Mouse (Mus musculus) left cerebral cortex, adult 8-10 months (tissue): ENCODE results near the gene Dnajb13. TPM values are rescaled to one million over a fixed set of nuclear protein-coding genes. Genes with fewer than 3 reads are reported as not detected.
A peak's percentile ranks its signal among the peaks of the same experiment; 100 is the strongest.

ENCODE experiments used
- DNase-seq, 2 experiments: peaks; one replicate each; pipeline ENCODE4 v3.0.0; 2022; ENCODE audit warnings: low spot score in 2 of 2
- total RNA-seq, 4 experiments: library from RNA; stranded (reverse); gene quantifications; 2 replicates each; pipeline ENCODE4 v1.2.4; 2022

Gene Dnajb13
- total RNA-seq, 4 experiments from 2014 or later = 0.48 to 1.1 (median 0.79) TPM

- DNase-seq = no peak
Measured at GRCm38 (mm10) chr7:100508670-100509069, 6.1 kb downstream of the Dnajb13 start.

- DNase-seq = no peak
Measured at GRCm38 (mm10) chr7:100506494-100506893, 8.3 kb downstream of the Dnajb13 start.

- DNase-seq = no peak
Measured at GRCm38 (mm10) chr7:100504740-100505487, 9.8 kb downstream of the Dnajb13 start.

GRCm38 (mm10) chr7:100503076-100503475 lies 11.7 kb downstream of the Dnajb13 start:
- no peak for DNase-seq

GRCm38 (mm10) chr7:100502374-100502922 lies 12.3 kb downstream of the Dnajb13 start:
- DNase-seq = no peak

GRCm38 (mm10) chr7:100501844-100502373 lies 12.9 kb downstream of the Dnajb13 start:
- DNase-seq = no peak

GRCm38 (mm10) chr7:100501027-100501843 lies 13.5 kb downstream of the Dnajb13 start:
- DNase-seq = no peak

GRCm38 (mm10) chr7:100500276-100500977 lies 14.3 kb downstream of the Dnajb13 start:
- no peak for DNase-seq

GRCm38 (mm10) chr7:100499465-100499864 lies 15.3 kb downstream of the Dnajb13 start:
- DNase-seq = no peak

- no peak for DNase-seq
Measured at GRCm38 (mm10) chr7:100497982-100498381, 16.8 kb downstream of the Dnajb13 start.

- no peak for DNase-seq
Measured at GRCm38 (mm10) chr7:100497402-100497801, 17.4 kb downstream of the Dnajb13 start.

GRCm38 (mm10) chr7:100496791-100497190 lies 18.0 kb downstream of the Dnajb13 start:
- no peak for DNase-seq

GRCm38 (mm10) chr7:100496371-100496770 lies 18.4 kb downstream of the Dnajb13 start:
- no peak for DNase-seq

- peak in 1 of 2 experiments; percentile 70 for DNase-seq
Measured at GRCm38 (mm10) chr7:100495581-100496251, 19.0 kb downstream of the Dnajb13 start.

GRCm38 (mm10) chr7:100495042-100495441 lies 19.7 kb downstream of the Dnajb13 start:
- DNase-seq = no peak

GRCm38 (mm10) chr7:100494415-100494831 lies 20.3 kb downstream of the Dnajb13 start:
- DNase-seq = no peak

- no peak for DNase-seq
Measured at GRCm38 (mm10) chr7:100493484-100494414, 21.0 kb downstream of the Dnajb13 start.

GRCm38 (mm10) chr7:100493117-100493483 lies 21.7 kb downstream of the Dnajb13 start, which contains the start of gene Ucp2:
Gene Ucp2 (plus strand): TSS chr7:100493337.
- no peak for DNase-seq

GRCm38 (mm10) chr7:100492391-100493116 lies 22.2 kb downstream of the Dnajb13 start:
- no peak for DNase-seq
